Mouse (Mus musculus): ENCODE results near the gene Pitpnm1. TPM values are rescaled to one million over a fixed set of nuclear protein-coding genes. Genes with fewer than 3 reads are reported as not detected.
A peak's percentile ranks its signal among the peaks of the same experiment; 100 is the strongest.
"Not testable (repeated sequence)": the region's sequence is repeated elsewhere in the genome, so short reads cannot be mapped to it uniquely, and the experiment has no call there.

The Pitpnm1 gene
- total and polyA plus RNA-seq, 2 experiments from 2014 or later = 127 to 187 TPM

- no peak for ATAC-seq (ENCODE audit: low FRiP score)
These were observed 20.1 kb downstream of the Pitpnm1 start for GRCm38 (mm10) chr19:4119716-4120487.

DNA sequence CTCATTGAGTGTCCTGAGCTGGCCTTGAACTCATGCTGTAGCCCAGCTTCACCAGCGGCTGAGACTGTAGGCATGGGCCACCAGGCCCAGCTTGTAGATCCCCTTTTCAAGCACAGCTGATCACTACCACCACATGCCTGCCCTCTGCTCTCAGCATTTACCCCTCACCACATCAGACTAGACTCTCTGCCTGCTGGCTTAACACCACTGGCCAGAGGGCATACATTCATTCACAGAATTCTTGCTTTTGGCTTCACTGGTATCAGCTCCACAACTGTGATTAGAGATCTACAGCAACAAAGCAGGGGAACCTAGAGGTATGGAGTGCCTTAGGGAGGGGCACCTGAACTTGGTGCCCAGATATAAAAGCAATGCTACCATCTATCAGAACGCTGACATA lies 20.7 kb downstream of the Pitpnm1 start:
- Histone ChIP-seq H3K4me3 (ENCODE audit: low read depth, low read length) (peak overlapping the region; percentile 44), H3K36me3 (ENCODE audit: insufficient read depth, low read length) (peaks cover 24% of the 10 kb centered on the region), H3K9ac (replicated peaks; ENCODE audit: low read length, poor library complexity, severe bottlenecking) (peak overlapping the region; percentile 42), H3K27me3 (ENCODE audit: insufficient read depth, low read length) (no peaks in the 10 kb centered on the region), H3K9me3 (ENCODE audit: low read length) (no peaks in the 10 kb centered on the region), H3K27ac (ENCODE audit: low read depth, low read length) (peak overlapping the region; percentile 86), H3K4me1 (ENCODE audit: insufficient read depth, low read length) (peaks cover 7% of the 10 kb centered on the region), H3K4me2 (ENCODE audit: low read depth, low read length, poor library complexity, severe bottlenecking) (peak overlapping the region; percentile 46)
- ATAC-seq (ENCODE audit: low FRiP score) = no peak
- TF ChIP-seq CTCF (IDR thresholded peaks at IDR 0.05) = no peak
- no peak for DNase-seq (ENCODE audit: low spot score)
- WGBS = 96% methylated on average over 2 of the region's 2 CpGs

More at GRCm38 (mm10) chr19:4119716-4120487, 20.1 kb downstream of the Pitpnm1 start:
- Histone ChIP-seq H3K4me2 (ENCODE audit: low read depth, low read length, poor library complexity, severe bottlenecking) (peak overlapping the region; percentile 46), H3K4me3 (ENCODE audit: low read depth, low read length) (peak overlapping the region; percentile 44; the same call in 1 of the 2 replicates), H3K9me3 (ENCODE audit: low read length) (no peaks in the 10 kb centered on the region), H3K27ac (ENCODE audit: low read depth, low read length) (peak overlapping the region; percentile 86; the same call in 1 of the 2 replicates), H3K27me3 (ENCODE audit: insufficient read depth, low read length) (no peaks in the 10 kb centered on the region), H3K4me1 (ENCODE audit: insufficient read depth, low read length) (peaks cover 7% of the 10 kb centered on the region), H3K9ac (replicated peaks; ENCODE audit: low read length, poor library complexity, severe bottlenecking) (peak overlapping the region; percentile 42), H3K36me3 (ENCODE audit: insufficient read depth, low read length) (peaks cover 30% of the 10 kb centered on the region)
- TF ChIP-seq CTCF (IDR thresholded peaks at IDR 0.05) = no peak
- WGBS = 88% methylated on average over 6 of the region's 6 CpGs
- no peak for DNase-seq (ENCODE audit: low spot score)

GRCm38 (mm10) chr19:4121097-4121805 lies 21.5 kb downstream of the Pitpnm1 start:
- Histone ChIP-seq H3K9ac (replicated peaks; ENCODE audit: low read length, poor library complexity, severe bottlenecking) (peak overlapping the region; percentile 64), H3K4me1 (ENCODE audit: insufficient read depth, low read length) (peaks cover 7% of the 10 kb centered on the region), H3K27ac (ENCODE audit: low read depth, low read length) (peak overlapping the region; percentile 86), H3K4me3 (ENCODE audit: low read depth, low read length) (peak overlapping the region; percentile 44), H3K36me3 (ENCODE audit: insufficient read depth, low read length) (peaks cover 16% of the 10 kb centered on the region), H3K27me3 (ENCODE audit: insufficient read depth, low read length) (no peaks in the 10 kb centered on the region), H3K9me3 (ENCODE audit: low read length) (no peaks in the 10 kb centered on the region), H3K4me2 (ENCODE audit: low read depth, low read length, poor library complexity, severe bottlenecking) (peak overlapping the region; percentile 46)
- peak; percentile 89 for ATAC-seq (ENCODE audit: low FRiP score)
- DNase-seq (ENCODE audit: low spot score) = peak; percentile 99
- 4% methylated on average over 38 of the region's 38 CpGs for WGBS
- TF ChIP-seq CTCF (IDR thresholded peaks at IDR 0.05) = no peak; the same call in 1 of the 2 replicates

DNA sequence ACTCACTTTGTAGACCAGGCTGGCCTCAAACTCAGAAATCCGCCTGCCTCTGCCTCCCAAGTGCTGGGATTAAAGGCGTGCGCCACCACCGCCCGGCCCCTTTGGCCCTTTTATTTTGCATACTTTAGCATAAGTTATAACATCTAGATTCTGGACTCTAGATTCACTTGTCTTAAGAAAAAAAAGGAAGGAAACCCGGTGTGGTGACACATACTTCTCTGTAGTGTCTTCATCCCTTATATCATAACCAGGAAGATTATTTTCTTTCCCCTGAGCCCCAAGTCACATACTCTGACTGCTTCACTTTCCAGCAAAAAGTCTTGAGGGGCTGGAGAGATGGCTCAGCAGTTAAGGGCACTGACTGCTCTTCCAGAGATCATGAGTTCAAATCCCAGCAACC lies 22.1 kb downstream of the Pitpnm1 start:
- not testable (repeated sequence) for H3K27me3 ChIP-seq (ENCODE audit: insufficient read depth, low read length); H3K9ac ChIP-seq (replicated peaks; ENCODE audit: low read length, poor library complexity, severe bottlenecking); H3K4me3 ChIP-seq (ENCODE audit: low read depth, low read length); H3K9me3 ChIP-seq (ENCODE audit: low read length); DNase-seq (ENCODE audit: low spot score); ATAC-seq (ENCODE audit: low FRiP score)
- Histone ChIP-seq H3K36me3 (ENCODE audit: insufficient read depth, low read length) (peaks cover 10% of the 10 kb centered on the region; the same call in 1 of the 2 replicates), H3K27ac (ENCODE audit: low read depth, low read length) (0 out of 2 replicates have a peak overlapping the region, but pooled peaks have one; percentile 32), H3K4me1 (ENCODE audit: insufficient read depth, low read length) (peaks cover 13% of the 10 kb centered on the region), H3K4me2 (ENCODE audit: low read depth, low read length, poor library complexity, severe bottlenecking) (0 out of 2 replicates have a peak overlapping the region, but pooled peaks have one; percentile 20)
- 63% methylated on average over 6 of the region's 6 CpGs for WGBS

- no peak overlapping the region for H3K4me3 ChIP-seq (ENCODE audit: low read depth, low read length)
- peaks cover 20% of the 10 kb centered on the region for H3K4me1 ChIP-seq (ENCODE audit: insufficient read depth, low read length)
- no peaks in the 10 kb centered on the region for H3K27me3 ChIP-seq (ENCODE audit: insufficient read depth, low read length)
- H3K9me3 ChIP-seq (ENCODE audit: low read length) = no peaks in the 10 kb centered on the region
- TF ChIP-seq CTCF (IDR thresholded peaks at IDR 0.05) = no peak
- no peak for DNase-seq (ENCODE audit: low spot score)
- no peak for ATAC-seq (ENCODE audit: low FRiP score)
- no peak overlapping the region for H3K9ac ChIP-seq (replicated peaks; ENCODE audit: low read length, poor library complexity, severe bottlenecking)
- 84% methylated on average over 7 of the region's 7 CpGs for WGBS
- no peak overlapping the region for H3K27ac ChIP-seq (ENCODE audit: low read depth, low read length)
- H3K4me2 ChIP-seq (ENCODE audit: low read depth, low read length, poor library complexity, severe bottlenecking) = no peak overlapping the region
- peaks cover 3% of the 10 kb centered on the region; the same call in 1 of the 2 replicates for H3K36me3 ChIP-seq (ENCODE audit: insufficient read depth, low read length)
These were observed 22.9 kb downstream of the Pitpnm1 start for GRCm38 (mm10) chr19:4122411-4123370.
